Mouse (Mus musculus): Measurements from ENCODE around the gene Kremen2.

DNA sequence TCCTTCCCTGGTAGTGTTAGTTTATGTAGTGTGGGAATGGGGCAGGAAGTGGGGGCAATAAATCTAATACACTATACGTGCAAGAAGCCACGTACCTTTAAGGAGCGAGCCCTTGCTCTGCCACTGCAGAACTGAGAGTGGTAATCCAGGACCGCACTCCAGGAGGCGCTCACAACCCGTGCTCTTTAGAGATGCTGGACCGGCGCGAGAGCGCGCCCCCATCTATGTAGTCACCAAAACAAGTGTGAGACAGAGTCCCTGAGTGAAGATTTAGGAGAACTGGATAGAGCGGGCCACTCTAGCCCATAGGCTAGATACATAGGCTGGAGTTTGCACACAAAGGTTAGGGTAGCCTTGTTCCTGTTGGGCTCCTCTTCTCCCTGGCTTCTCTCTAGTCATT is 28.5 kb upstream of the Kremen2 start:
- TF ChIP-seq CTCF (IDR thresholded peaks at IDR 0.05; ENCODE audit: extremely low read depth, insufficient read depth, low read length) (peak; percentile 82), POLR2A (IDR thresholded peaks at IDR 0.05; ENCODE audit: extremely low read depth, insufficient read depth, low read length) (no peak)

Data from cortical plate, adult 2 months (tissue).